Mouse (Mus musculus) layer of hippocampus, postnatal 25 days (tissue): ENCODE results near the gene Pip5k1a. TPM values are rescaled to one million over a fixed set of nuclear protein-coding genes. Genes with fewer than 3 reads are reported as not detected.
"Not testable (repeated sequence)": the region's sequence is repeated elsewhere in the genome, so short reads cannot be mapped to it uniquely, and the experiment has no call there.

Experiments used
- DNase-seq, 2 experiments: peaks; one replicate each; pipeline ENCODE4 v3.0.0; 2022; ENCODE audit warnings: mixed read lengths in 2 of 2, low spot score in 1 of 2; ENCODE audit errors: extremely low spot score in 1 of 2
- total RNA-seq, 2 experiments: library from RNA; stranded (reverse); gene quantifications; 2 replicates each; pipeline ENCODE4 v1.2.3; 2021

Gene Pip5k1a
- total RNA-seq, 2 experiments from 2014 or later = 57.6 to 58.0 TPM

DNA sequence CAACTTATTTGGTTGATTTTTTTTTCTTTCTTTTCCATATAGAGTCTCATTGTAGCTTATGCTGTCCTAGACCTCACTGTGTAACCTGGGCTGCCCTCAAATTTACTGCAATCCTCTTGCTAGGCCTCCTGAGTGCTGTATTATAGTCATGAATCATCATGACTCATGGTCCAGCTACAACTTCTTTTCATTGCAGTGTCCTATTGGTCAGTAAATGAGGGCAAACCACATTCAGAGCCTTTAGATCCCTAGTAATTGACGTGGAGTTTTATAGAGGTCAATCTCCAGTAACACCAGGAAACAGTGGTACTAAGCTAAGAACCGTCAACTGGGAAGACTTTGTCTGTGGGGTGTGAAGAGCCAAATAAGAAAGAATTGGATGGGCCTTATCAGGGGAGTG lies 11.0 kb upstream of the Pip5k1a start:
- no peak for DNase-seq

- no peak for DNase-seq
Measured at GRCm38 (mm10) chr3:95112760-95113159, 6.0 kb upstream of the Pip5k1a start.

- peak; percentile 81 to 85 for DNase-seq
Measured at GRCm38 (mm10) chr3:95110911-95111726, 4.4 kb upstream of the Pip5k1a start, which contains the start of gene Vps72. TSS of gene Vps72 (plus strand) at chr3:95111022.

- no peak for DNase-seq
Measured at GRCm38 (mm10) chr3:95107898-95108297, 1.2 kb upstream of the Pip5k1a start.

- not testable (repeated sequence) for DNase-seq
Measured at GRCm38 (mm10) chr3:95107308-95107707, 578 bp upstream of the Pip5k1a start.

- no peak for DNase-seq
Measured at GRCm38 (mm10) chr3:95105586-95106337, 968 bp downstream of the Pip5k1a start.

DNA sequence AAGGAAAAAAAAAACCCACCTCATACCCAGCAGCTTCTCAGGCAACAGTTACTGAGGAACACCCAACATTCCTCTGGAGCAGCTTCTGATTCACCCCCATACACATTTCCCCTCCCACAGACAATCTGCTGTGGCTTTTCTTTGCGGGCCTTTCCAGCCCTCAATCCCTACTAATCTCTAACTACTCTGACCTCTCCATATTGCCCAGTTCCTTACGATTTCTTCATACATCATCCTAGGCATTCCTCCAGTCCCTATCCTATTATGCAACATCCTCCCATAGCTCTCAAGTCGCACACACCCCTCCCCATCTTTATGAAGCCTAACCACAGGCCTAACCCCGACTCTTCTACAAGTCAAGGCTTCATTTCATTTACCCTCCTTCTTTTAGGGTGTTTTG lies 1.6 kb downstream of the Pip5k1a start:
- DNase-seq = peak in 1 of 2 experiments; percentile 37

- no peak for DNase-seq
Measured at GRCm38 (mm10) chr3:95100854-95101253, 5.9 kb downstream of the Pip5k1a start.

GRCm38 (mm10) chr3:95088071-95088470 lies 18.7 kb downstream of the Pip5k1a start:
- DNase-seq = no peak

DNA sequence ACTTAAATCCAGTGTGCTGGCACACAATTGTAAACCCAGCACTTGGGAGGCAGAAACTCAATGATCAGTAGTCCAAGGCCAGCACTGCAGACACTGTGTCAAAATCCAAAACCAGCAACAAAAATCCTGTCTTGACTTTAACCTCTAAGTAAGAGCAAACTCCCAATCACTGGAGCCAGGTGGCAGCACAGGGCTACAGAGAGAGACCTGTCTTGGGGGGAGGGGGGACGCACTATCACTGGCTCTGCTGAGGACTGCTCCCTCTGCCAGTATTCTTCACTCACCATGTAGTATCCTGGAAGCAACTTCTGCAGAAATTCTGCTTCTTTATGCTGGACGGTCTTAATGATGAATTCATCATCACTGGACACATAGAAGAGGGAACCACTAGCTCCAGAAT lies 35.1 kb downstream of the Pip5k1a start:
- no peak for DNase-seq

GRCm38 (mm10) chr3:95066570-95066969 lies 40.2 kb downstream of the Pip5k1a start:
- DNase-seq = no peak

- DNase-seq = no peak
Measured at GRCm38 (mm10) chr3:95066095-95066494, 40.6 kb downstream of the Pip5k1a start.

DNA sequence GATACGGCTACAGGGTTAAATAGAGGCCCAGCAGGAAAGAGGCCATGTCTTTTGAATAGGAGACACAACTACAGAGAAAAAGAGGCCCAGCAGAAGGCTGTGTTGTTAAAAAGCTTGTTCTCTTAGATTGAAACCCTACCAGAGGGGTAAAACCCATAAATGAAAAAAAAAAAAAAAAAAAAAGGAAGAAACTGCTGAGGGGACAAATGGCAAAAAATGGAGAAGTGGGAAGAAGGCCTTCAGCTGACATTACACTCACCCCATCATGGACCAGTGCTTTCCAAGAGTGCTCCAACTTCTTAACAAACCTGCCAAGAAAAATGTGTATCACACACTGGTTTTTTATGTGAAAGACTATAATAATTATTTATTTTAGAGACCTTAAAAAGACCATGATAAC lies 41.2 kb downstream of the Pip5k1a start:
- DNase-seq = no peak

DNA sequence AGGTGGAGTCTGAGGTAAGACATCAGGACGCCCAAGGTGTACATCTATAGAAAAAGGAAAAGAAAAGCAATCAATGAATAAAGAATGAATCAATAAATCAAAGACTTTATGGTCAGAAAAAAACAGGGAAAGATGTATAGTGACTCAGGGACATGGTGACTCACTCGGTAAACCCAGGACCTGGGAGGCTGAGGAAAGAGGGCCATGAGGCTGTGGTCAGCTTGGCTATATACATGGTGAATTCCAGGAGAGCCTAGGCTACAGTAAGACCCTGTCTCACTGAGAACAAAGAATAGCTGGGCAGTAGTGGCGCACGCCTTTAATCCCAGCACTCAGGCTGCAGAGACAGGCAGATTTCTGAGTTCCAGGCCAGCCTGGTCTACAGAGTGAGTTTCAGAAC lies 43.0 kb downstream of the Pip5k1a start:
- no peak for DNase-seq

GRCm38 (mm10) chr3:95058078-95058477 lies 48.7 kb downstream of the Pip5k1a start:
- no peak for DNase-seq

- no peak for DNase-seq
Measured at GRCm38 (mm10) chr3:95056275-95056674, 50.5 kb downstream of the Pip5k1a start.

DNA sequence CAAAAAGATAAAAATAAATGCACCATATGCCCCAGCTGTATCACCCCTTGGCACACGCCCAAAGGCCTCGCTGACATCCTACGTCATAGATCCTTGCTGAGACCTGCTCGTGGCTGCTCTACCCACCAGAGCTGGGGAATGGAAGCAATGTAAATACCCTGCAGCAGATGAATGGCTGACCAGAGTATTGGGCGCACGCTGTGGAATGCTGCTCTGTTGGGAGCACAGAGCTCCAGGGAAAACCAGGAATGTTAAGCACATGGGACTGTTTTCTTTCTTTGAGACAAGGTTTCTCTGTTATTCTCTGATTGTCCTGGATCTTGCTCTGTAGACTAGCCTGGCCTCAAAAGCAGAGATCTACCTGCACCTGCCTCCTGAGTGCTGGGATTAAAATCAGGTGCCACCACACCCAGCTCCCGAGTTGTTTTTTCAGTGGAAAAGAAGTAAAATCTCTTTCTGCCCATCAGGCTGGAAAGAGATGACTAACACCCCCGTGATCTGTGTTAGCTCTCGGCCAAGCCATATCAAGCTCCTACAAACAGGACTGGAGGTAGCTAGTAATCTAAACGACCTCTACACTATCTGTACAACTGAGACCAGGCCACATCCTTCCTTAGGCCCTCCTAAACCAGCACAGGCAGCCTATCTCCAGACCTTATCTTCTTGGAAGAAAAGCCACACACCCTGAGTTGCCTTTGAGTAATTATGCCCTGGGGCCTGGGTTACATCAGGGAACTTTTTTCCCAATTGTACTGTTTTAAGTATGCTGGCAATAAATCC lies 52.1 kb downstream of the Pip5k1a start:
- peak in 1 of 2 experiments; percentile 16 for DNase-seq

DNA sequence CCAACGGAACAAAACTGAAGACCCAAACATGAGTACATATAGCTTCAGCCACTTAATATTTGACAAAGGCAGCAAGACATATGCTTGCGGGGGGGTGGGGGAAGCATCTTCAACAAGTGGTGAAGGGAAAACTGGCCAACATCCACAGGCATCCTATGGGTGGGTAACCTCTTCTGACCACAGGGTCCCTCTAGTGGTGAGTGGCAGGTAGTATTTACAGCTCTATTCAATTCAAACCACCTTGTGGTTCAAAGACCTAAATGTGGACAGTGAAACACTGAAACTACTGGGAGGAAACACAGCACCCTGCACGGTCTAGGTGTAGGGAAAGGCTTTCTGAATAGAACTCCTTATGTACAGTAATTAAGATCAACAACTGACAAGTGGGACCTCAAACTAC lies 53.0 kb downstream of the Pip5k1a start:
- no peak for DNase-seq

- DNase-seq = peak in 1 of 2 experiments; percentile 27
Measured at GRCm38 (mm10) chr3:95052959-95053358, 53.8 kb downstream of the Pip5k1a start.

- DNase-seq = no peak
Measured at GRCm38 (mm10) chr3:95047914-95048313, 58.8 kb downstream of the Pip5k1a start.
